Mouse (Mus musculus) MEL (cell line): ENCODE data around the gene Snorc. TPM values are rescaled to one million over a fixed set of nuclear protein-coding genes. Genes with fewer than 3 reads are reported as not detected.

Experiments used
- DNase-seq: peaks from one replicate; pipeline ENCODE4 v3.0.0; 2011; ENCODE audit warnings: low read depth, low spot score
- H3K27ac ChIP-seq: 2 replicates; pipeline ENCODE4 v1.5.1; 2012; ENCODE audit warnings: low read depth, mild to moderate bottlenecking, control low read depth, low read length, moderate library complexity; ENCODE audit not compliant: control insufficient read depth
- H3K27me3 ChIP-seq, 2 experiments: fragments of 150-350 bp in 1 of 2; sonication (generic) in 1 of 2; 2 replicates each; pipeline ENCODE4 v1.6.1; 2012; ENCODE audit warnings: low read length in 2 of 2, mild to moderate bottlenecking in 2 of 2, improper control_type of control experiment in 1 of 2, moderate library complexity in 1 of 2; ENCODE audit not compliant: insufficient read depth in 2 of 2, control insufficient read depth in 1 of 2
- H3K36me3 ChIP-seq, 2 experiments: 2 replicates each; pipeline ENCODE4 v1.6.1; 2012 to 2014; ENCODE audit warnings: low read length in 2 of 2, improper control_type of control experiment in 1 of 2, inconsistent platforms in 1 of 2, mild to moderate bottlenecking in 1 of 2; ENCODE audit not compliant: insufficient read depth in 2 of 2, control insufficient read depth in 1 of 2
- H3K4me1 ChIP-seq, 2 experiments: fragments of 150-350 bp in 1 of 2; sonication (generic) in 1 of 2; 2 replicates each; pipeline ENCODE4 v1.6.1; 2012; ENCODE audit warnings: low read length in 2 of 2, improper control_type of control experiment in 1 of 2, mild to moderate bottlenecking in 1 of 2; ENCODE audit not compliant: insufficient read depth in 2 of 2, control insufficient read depth in 1 of 2
- H3K4me3 ChIP-seq, 2 experiments: fragments of 150-350 bp in 1 of 2; sonication (generic) in 1 of 2; 2 replicates each; pipeline ENCODE4 v1.5.1; 2012; ENCODE audit warnings: low read depth in 2 of 2, low read length in 2 of 2, mild to moderate bottlenecking in 2 of 2, moderate library complexity in 2 of 2, control low read depth in 1 of 2, improper control_type of control experiment in 1 of 2; ENCODE audit not compliant: control insufficient read depth in 1 of 2, insufficient read depth in 1 of 2
- H3K79me2 ChIP-seq: 2 replicates; pipeline ENCODE4 v1.6.1; 2012; ENCODE audit warnings: mild to moderate bottlenecking, low read length, moderate library complexity; ENCODE audit not compliant: control insufficient read depth, poor library complexity, insufficient read depth
- H3K9ac ChIP-seq: 2 replicates; pipeline ENCODE4 v1.6.1; 2012; ENCODE audit warnings: low read depth, mild to moderate bottlenecking, control low read depth, low read length, moderate library complexity; ENCODE audit not compliant: control insufficient read depth, poor library complexity, severe bottlenecking
- H3K9me3 ChIP-seq: fragments of 150-350 bp; sonication (generic); replicated peaks from 2 replicates; pipeline ENCODE4 v1.6.1; 2012; ENCODE audit warnings: mild to moderate bottlenecking, low read length, improper control_type of control experiment, moderate library complexity; ENCODE audit not compliant: insufficient read depth
- BHLHE40 ChIP-seq: IDR thresholded peaks from 2 replicates; pipeline ENCODE4 v1.6.1; 2012; ENCODE audit warnings: low read depth, mild to moderate bottlenecking, inconsistent platforms, low read length, improper control_type of control experiment, borderline replicate concordance
- CHD2 ChIP-seq: IDR thresholded peaks from 2 replicates; pipeline ENCODE4 v1.6.1; 2011; ENCODE audit warnings: low read length, improper control_type of control experiment
- HCFC1 ChIP-seq: IDR thresholded peaks from 2 replicates; pipeline ENCODE4 v1.6.1; 2012; ENCODE audit warnings: low read depth, mild to moderate bottlenecking, inconsistent platforms, low read length, improper control_type of control experiment, moderate library complexity
- JUND ChIP-seq: IDR thresholded peaks from 2 replicates; pipeline ENCODE4 v1.6.1; 2011; ENCODE audit warnings: low read depth, mild to moderate bottlenecking, improper control_type of control experiment, low read length
- MAZ ChIP-seq: IDR thresholded peaks from 2 replicates; pipeline ENCODE4 v1.6.1; 2012; ENCODE audit warnings: low read depth, mild to moderate bottlenecking, inconsistent platforms, low read length, improper control_type of control experiment
- MEF2A ChIP-seq: IDR thresholded peaks from 2 replicates; pipeline ENCODE4 v1.6.1; 2014; ENCODE audit warnings: low read depth, mild to moderate bottlenecking, inconsistent platforms, low read length, improper control_type of control experiment; ENCODE audit not compliant: poor library complexity, insufficient replicate concordance, severe bottlenecking; ENCODE audit errors: extremely low read depth
- MXI1 ChIP-seq: IDR thresholded peaks from 2 replicates; pipeline ENCODE4 v1.6.1; 2011; ENCODE audit warnings: mild to moderate bottlenecking, low read depth, low read length, improper control_type of control experiment
- MYB ChIP-seq: IDR thresholded peaks from 2 replicates; pipeline ENCODE4 v1.6.1; 2011; ENCODE audit warnings: mild to moderate bottlenecking, low read depth, low read length, improper control_type of control experiment
- NRF1 ChIP-seq: IDR thresholded peaks from 2 replicates; pipeline ENCODE4 v1.6.1; 2014; ENCODE audit warnings: low read depth, mild to moderate bottlenecking, inconsistent platforms, low read length, improper control_type of control experiment, moderate library complexity; ENCODE audit not compliant: poor library complexity, insufficient read depth, severe bottlenecking
- POLR2A ChIP-seq, 2 experiments: IDR thresholded peaks; 2 replicates each; pipeline ENCODE4 v1.6.1; 2011 to 2012; ENCODE audit warnings: low read length in 2 of 2, mild to moderate bottlenecking in 2 of 2, control low read depth in 1 of 2, improper control_type of control experiment in 1 of 2, low read depth in 1 of 2, moderate library complexity in 1 of 2; ENCODE audit not compliant: control insufficient read depth in 1 of 2, insufficient read depth in 1 of 2, poor library complexity in 1 of 2
- POLR2AphosphoS2 ChIP-seq: IDR thresholded peaks from 2 replicates; pipeline ENCODE4 v1.6.1; 2011; ENCODE audit warnings: low read length, improper control_type of control experiment
- RAD21 ChIP-seq: IDR thresholded peaks from 2 replicates; pipeline ENCODE4 v1.6.1; 2011; ENCODE audit warnings: mild to moderate bottlenecking, low read depth, low read length, improper control_type of control experiment
- SMC3 ChIP-seq: IDR thresholded peaks from 2 replicates; pipeline ENCODE4 v1.6.1; 2011; ENCODE audit warnings: low read depth, low read length, improper control_type of control experiment
- USF2 ChIP-seq, 2 experiments: IDR thresholded peaks; 2 replicates each; pipeline ENCODE4 v1.6.1; 2011 to 2012; ENCODE audit warnings: improper control_type of control experiment in 2 of 2, low read length in 2 of 2, borderline replicate concordance in 1 of 2, inconsistent platforms in 1 of 2, low read depth in 1 of 2, mild to moderate bottlenecking in 1 of 2; ENCODE audit not compliant: insufficient read depth in 1 of 2
- ZMIZ1 ChIP-seq: IDR thresholded peaks from 2 replicates; pipeline ENCODE4 v1.6.1; 2012; ENCODE audit warnings: low read depth, mild to moderate bottlenecking, inconsistent platforms, low read length, improper control_type of control experiment, moderate library complexity
- polyA plus RNA-seq, 2 experiments: library from polyadenylated mRNA; stranded (reverse) in 1 of 2; unstranded in 1 of 2; fragments of >175 nt in 1 of 2; fragments of >200 nt in 1 of 2; gene quantifications; 2 replicates each; pipeline versions ENCODE4 v1.2.1 to v1.2.4; 2012; ENCODE audit warnings: low replicate concordance in 2 of 2, low read depth in 1 of 2; ENCODE audit not compliant: insufficient read length in 2 of 2, insufficient read depth in 1 of 2, missing spikeins in 1 of 2
- total RNA-seq: library from RNA; depleted of rRNA; stranded (reverse); fragments of 300-350 nt; gene quantifications from 2 replicates; pipeline ENCODE4 v1.2.3, GENCODE M21; 2012

Snorc gene
- total and polyA plus RNA-seq, 3 experiments = not detected

- Histone ChIP-seq H3K9ac (no peak overlapping the region), H3K4me1 (no peaks in the 10 kb centered on the region), H3K36me3 (no peaks in the 10 kb centered on the region), H3K9me3 (no peaks in the 10 kb centered on the region), H3K27ac (no peak overlapping the region), H3K27me3 (peaks cover 0 to 2% of the 10 kb centered on the region in 2 experiments; a peak in 1 of 4 replicates), H3K4me3 (no peak overlapping the region), H3K79me2 (no peaks in the 10 kb centered on the region)
- TF ChIP-seq BHLHE40 (no peak), MYB (no peak), USF2 (IDR thresholded peaks at IDR 0.05; ENCODE audit: borderline replicate concordance in 1 of 2, insufficient read depth in 1 of 2, low read depth in 1 of 2, low read length in 2 of 2) (no peak), POLR2A (IDR thresholded peaks at IDR 0.05; ENCODE audit: control insufficient read depth in 1 of 2, insufficient read depth in 1 of 2, low read depth in 1 of 2, low read length in 2 of 2, poor library complexity in 1 of 2) (no peak), MEF2A (no peak)
- DNase-seq = no peak
These were observed 40.8 kb downstream of the Snorc start for GRCm38 (mm10) chr1:87510845-87511244.

- H3K4me1 ChIP-seq = no peaks in the 10 kb centered on the region
- no peaks in the 10 kb centered on the region for H3K9me3 ChIP-seq
- no peak for TF ChIP-seq HCFC1
- TF ChIP-seq, all 39 proteins: peak for 0
- Histone ChIP-seq H3K4me3 (no peak overlapping the region), H3K9ac (no peak overlapping the region), H3K27ac (no peak overlapping the region), H3K36me3 (no peaks in the 10 kb centered on the region), H3K79me2 (no peaks in the 10 kb centered on the region), H3K27me3 (peaks cover 3 to 7% of the 10 kb centered on the region in 2 experiments; a peak in 3 of 4 replicates)
- no peak for DNase-seq
These were observed 50.4 kb downstream of the Snorc start for GRCm38 (mm10) chr1:87520467-87520866.

GRCm38 (mm10) chr1:87521523-87521922 is 51.5 kb downstream of the Snorc start:
- TF ChIP-seq CHD2 = no peak
- no peak for TF ChIP-seq MAZ
- TF ChIP-seq MEF2A = no peak
- no peak for TF ChIP-seq JUND
- no peak for TF ChIP-seq MYB
- no peak for TF ChIP-seq NRF1
- TF ChIP-seq RAD21 = no peak
- no peak for TF ChIP-seq SMC3
- no peak for TF ChIP-seq USF2 (IDR thresholded peaks at IDR 0.05; ENCODE audit: borderline replicate concordance in 1 of 2, insufficient read depth in 1 of 2, low read depth in 1 of 2, low read length in 2 of 2)
- TF ChIP-seq POLR2AphosphoS2 = no peak
- no peak for TF ChIP-seq ZMIZ1
- TF ChIP-seq MXI1 = no peak
- Histone ChIP-seq H3K27ac (no peak overlapping the region), H3K4me1 (no peaks in the 10 kb centered on the region), H3K9ac (no peak overlapping the region), H3K9me3 (no peaks in the 10 kb centered on the region), H3K27me3 (peaks cover 3 to 9% of the 10 kb centered on the region in 2 experiments; a peak in 3 of 4 replicates), H3K36me3 (no peaks in the 10 kb centered on the region), H3K4me3 (no peak overlapping the region), H3K79me2 (no peaks in the 10 kb centered on the region)
- no peak for DNase-seq
